Mouse (Mus musculus) limb, embryonic 12.5 days (tissue): ENCODE measurements around the gene Aak1. TPM values are rescaled to one million over a fixed set of nuclear protein-coding genes. Genes with fewer than 3 reads are reported as not detected.
A peak's percentile ranks its signal among the peaks of the same experiment; 100 is the strongest.

Experiments
- ATAC-seq: fragments of 200-750 bp; cut with Nextera tagmentation; 2 replicates; pipeline ENCODE4 v1.8.0; 2017; ENCODE audit warnings: low read depth, moderate TSS enrichment; ENCODE audit not compliant: insufficient number of reproducible peaks, insufficient read depth, low FRiP score, low TSS enrichment
- H3K27ac ChIP-seq: fragments of 300-500 bp; sonication (generic); 2 replicates; pipeline ENCODE4 v1.5.1; 2016; ENCODE audit warnings: mild to moderate bottlenecking, moderate library complexity
- H3K27me3 ChIP-seq: fragments of 300-500 bp; sonication (generic); 2 replicates; pipeline ENCODE4 v1.6.1; 2016; ENCODE audit warnings: mild to moderate bottlenecking, moderate library complexity
- H3K36me3 ChIP-seq: fragments of 300-500 bp; sonication (generic); 2 replicates; pipeline ENCODE4 v1.6.1; 2016; ENCODE audit warnings: mild to moderate bottlenecking, moderate library complexity
- H3K4me1 ChIP-seq: fragments of 300-500 bp; sonication (generic); replicated peaks from 2 replicates; pipeline ENCODE4 v1.6.1; 2016
- H3K4me2 ChIP-seq: fragments of 300-500 bp; sonication (generic); 2 replicates; pipeline ENCODE4 v1.6.1; 2016; ENCODE audit warnings: mild to moderate bottlenecking, moderate library complexity
- H3K4me3 ChIP-seq: fragments of 300-500 bp; sonication (generic); replicated peaks from 2 replicates; pipeline ENCODE4 v1.5.1; 2016; ENCODE audit warnings: mild to moderate bottlenecking
- H3K9ac ChIP-seq: fragments of 300-500 bp; sonication (generic); replicated peaks from 2 replicates; pipeline ENCODE4 v1.6.1; 2016; ENCODE audit warnings: mild to moderate bottlenecking, moderate library complexity
- H3K9me3 ChIP-seq: fragments of 300-500 bp; sonication (generic); 2 replicates; pipeline ENCODE4 v1.6.1; 2016; ENCODE audit warnings: mild to moderate bottlenecking, moderate library complexity
- WGBS: fragments of 180-500 bp; shearing (Covaris S2); methylation state at CpG from one replicate; pipeline ENCODE4 v1.1.7; 2016; 5-methylcytosine and 5-hydroxymethylcytosine counted together
- polyA plus RNA-seq: library from polyadenylated mRNA; unstranded; fragments of >200 nt; fragmentation: Nextera tagmentation; extraction: Ambion mirVana; gene quantifications from 2 replicates; pipeline ENCODE4 v1.2.1, GENCODE M21; 2016

The Aak1 gene
- polyA plus RNA-seq, 1 experiment from 2014 or later: 15.6 TPM

- no peaks in the 10 kb centered on the region for H3K4me1 ChIP-seq
- 0 out of 2 replicates have a peak overlapping the region, but pooled peaks have one; percentile 31 for H3K9ac ChIP-seq
- H3K27ac ChIP-seq: no peak overlapping the region
- H3K9me3 ChIP-seq: no peaks in the 10 kb centered on the region
- ATAC-seq: no peak
- WGBS: 82% methylated on average over 1 of the region's 1 CpGs
- H3K4me2 ChIP-seq: no peak overlapping the region
- H3K4me3 ChIP-seq: no peak overlapping the region
- H3K36me3 ChIP-seq: peaks cover 82% of the 10 kb centered on the region
- no peaks in the 10 kb centered on the region for H3K27me3 ChIP-seq
Observed at GRCm38 (mm10) chr6:86959006-86959405, 109.7 kb downstream of the Aak1 start.

- no peaks in the 10 kb centered on the region for H3K4me1 ChIP-seq
- H3K36me3 ChIP-seq: peaks cover 87% of the 10 kb centered on the region
- H3K4me2 ChIP-seq: no peak overlapping the region
- H3K27ac ChIP-seq: no peak overlapping the region
- WGBS: 90% methylated on average over 7 of the region's 7 CpGs
- H3K27me3 ChIP-seq: no peaks in the 10 kb centered on the region
- no peak overlapping the region for H3K9ac ChIP-seq
- ATAC-seq: no peak
- H3K4me3 ChIP-seq: no peak overlapping the region
- H3K9me3 ChIP-seq: no peaks in the 10 kb centered on the region
Observed at GRCm38 (mm10) chr6:86963987-86964685, 114.8 kb downstream of the Aak1 start.

- no peak for ATAC-seq
- H3K36me3 ChIP-seq: peaks cover 86% of the 10 kb centered on the region
- no peak overlapping the region for H3K27ac ChIP-seq
- H3K27me3 ChIP-seq: no peaks in the 10 kb centered on the region
- H3K4me2 ChIP-seq: no peak overlapping the region
- no peak overlapping the region for H3K4me3 ChIP-seq
- no peak overlapping the region for H3K9ac ChIP-seq
- no peaks in the 10 kb centered on the region for H3K9me3 ChIP-seq
- 76% methylated on average over 2 of the region's 2 CpGs for WGBS
- no peaks in the 10 kb centered on the region for H3K4me1 ChIP-seq
Observed at GRCm38 (mm10) chr6:86967166-86967565, 117.8 kb downstream of the Aak1 start.

- Histone ChIP-seq H3K36me3 (peaks cover 65% of the 10 kb centered on the region), H3K4me3 (no peak overlapping the region), H3K4me1 (no peaks in the 10 kb centered on the region; the same call in 1 of the 2 replicates), H3K27ac (no peak overlapping the region), H3K27me3 (no peaks in the 10 kb centered on the region), H3K9ac (no peak overlapping the region), H3K9me3 (no peaks in the 10 kb centered on the region), H3K4me2 (no peak overlapping the region)
- ATAC-seq: no peak
- 92% methylated on average over 4 of the region's 4 CpGs for WGBS
Observed at GRCm38 (mm10) chr6:86973956-86974355, 124.6 kb downstream of the Aak1 start.

- 86% methylated on average over 8 of the region's 8 CpGs for WGBS
- Histone ChIP-seq H3K4me2 (no peak overlapping the region), H3K9ac (no peak overlapping the region), H3K4me3 (no peak overlapping the region), H3K36me3 (peaks cover 51% of the 10 kb centered on the region), H3K9me3 (no peaks in the 10 kb centered on the region), H3K4me1 (no peaks in the 10 kb centered on the region; the same call in 1 of the 2 replicates), H3K27ac (no peak overlapping the region), H3K27me3 (no peaks in the 10 kb centered on the region)
- ATAC-seq: no peak
Observed at GRCm38 (mm10) chr6:86978156-86978908, 129.0 kb downstream of the Aak1 start.

GRCm38 (mm10) chr6:86978909-86979265, 129.6 kb downstream of the Aak1 start:
- WGBS: 80% methylated on average over 6 of the region's 6 CpGs
- no peak for ATAC-seq
- no peak overlapping the region for H3K4me3 ChIP-seq
- H3K9ac ChIP-seq: no peak overlapping the region
- no peak overlapping the region for H3K27ac ChIP-seq
- H3K4me2 ChIP-seq: no peak overlapping the region
- H3K4me1 ChIP-seq: no peaks in the 10 kb centered on the region; the same call in 1 of the 2 replicates
- H3K9me3 ChIP-seq: no peaks in the 10 kb centered on the region
- H3K27me3 ChIP-seq: no peaks in the 10 kb centered on the region
- H3K36me3 ChIP-seq: peaks cover 46% of the 10 kb centered on the region

- Histone ChIP-seq H3K4me2 (no peak overlapping the region), H3K4me1 (no peaks in the 10 kb centered on the region; the same call in 1 of the 2 replicates), H3K36me3 (peaks cover 45% of the 10 kb centered on the region), H3K27me3 (no peaks in the 10 kb centered on the region), H3K9ac (no peak overlapping the region), H3K27ac (no peak overlapping the region), H3K4me3 (no peak overlapping the region), H3K9me3 (no peaks in the 10 kb centered on the region)
- whole genome bisulfite sequencing: 75% methylated on average over 2 of the region's 2 CpGs
- no peak for ATAC-seq
Observed at GRCm38 (mm10) chr6:86981206-86981605, 131.9 kb downstream of the Aak1 start.

- 85% methylated on average over 8 of the region's 8 CpGs for WGBS
- H3K27me3 ChIP-seq: no peaks in the 10 kb centered on the region
- no peak for ATAC-seq
- H3K4me1 ChIP-seq: no peaks in the 10 kb centered on the region
- peaks cover 23% of the 10 kb centered on the region for H3K36me3 ChIP-seq
- no peak overlapping the region for H3K4me2 ChIP-seq
- no peak overlapping the region for H3K4me3 ChIP-seq
- H3K9ac ChIP-seq: no peak overlapping the region
- no peaks in the 10 kb centered on the region for H3K9me3 ChIP-seq
- no peak overlapping the region for H3K27ac ChIP-seq
Observed at GRCm38 (mm10) chr6:86985314-86986106, 136.2 kb downstream of the Aak1 start.

GRCm38 (mm10) chr6:86989576-86989975, 140.3 kb downstream of the Aak1 start:
- Histone ChIP-seq H3K9ac (no peak overlapping the region), H3K4me2 (no peak overlapping the region)
- WGBS: 92% methylated on average over 6 of the region's 6 CpGs

GRCm38 (mm10) chr6:86991041-86991440, 141.7 kb downstream of the Aak1 start:
- no peak overlapping the region for H3K4me2 ChIP-seq
- H3K4me1 ChIP-seq: no peaks in the 10 kb centered on the region
- WGBS: 88% methylated on average over 3 of the region's 3 CpGs
- no peak overlapping the region for H3K27ac ChIP-seq
- no peaks in the 10 kb centered on the region for H3K27me3 ChIP-seq
- H3K9ac ChIP-seq: no peak overlapping the region
- no peak overlapping the region for H3K4me3 ChIP-seq
- H3K36me3 ChIP-seq: peaks cover 20% of the 10 kb centered on the region
- H3K9me3 ChIP-seq: no peaks in the 10 kb centered on the region
- ATAC-seq: no peak

More at GRCm38 (mm10) chr6:86989576-86989975, 140.3 kb downstream of the Aak1 start:
- no peak overlapping the region for H3K27ac ChIP-seq
- peaks cover 11% of the 10 kb centered on the region for H3K36me3 ChIP-seq
- ATAC-seq: no peak
- H3K4me1 ChIP-seq: no peaks in the 10 kb centered on the region
- no peaks in the 10 kb centered on the region for H3K9me3 ChIP-seq
- H3K4me3 ChIP-seq: no peak overlapping the region
- H3K27me3 ChIP-seq: no peaks in the 10 kb centered on the region

- H3K4me3 ChIP-seq: no peak overlapping the region
- no peaks in the 10 kb centered on the region for H3K27me3 ChIP-seq
- no peak overlapping the region for H3K27ac ChIP-seq
- 87% methylated on average over 8 of the region's 8 CpGs for WGBS
- H3K9me3 ChIP-seq: no peaks in the 10 kb centered on the region
- ATAC-seq: no peak
- H3K4me1 ChIP-seq: no peaks in the 10 kb centered on the region
- H3K9ac ChIP-seq: no peak overlapping the region
- H3K36me3 ChIP-seq: peaks cover 30% of the 10 kb centered on the region
- no peak overlapping the region for H3K4me2 ChIP-seq
Observed at GRCm38 (mm10) chr6:86992349-86992748, 143.0 kb downstream of the Aak1 start.
